Mouse (Mus musculus) embryonic facial prominence, embryonic 14.5 days (tissue): ENCODE measurements around the gene Plcz1. TPM values are rescaled to one million over a fixed set of nuclear protein-coding genes. Genes with fewer than 3 reads are reported as not detected.
A peak's percentile ranks its signal among the peaks of the same experiment; 100 is the strongest.

Experiments used
- ATAC-seq: fragments of 200-750 bp; cut with Nextera tagmentation; 2 replicates; pipeline ENCODE4 v1.8.0; 2017; ENCODE audit warnings: low read depth, moderate number of reproducible peaks, moderate TSS enrichment
- DNase-seq: peaks from one replicate; pipeline ENCODE4 v3.0.0-alpha.2; 2015; ENCODE audit warnings: low spot score
- H3K27ac ChIP-seq: fragments of 300-500 bp; sonication (generic); replicated peaks from 2 replicates; pipeline ENCODE4 v1.5.1; 2014; ENCODE audit warnings: low read depth, mild to moderate bottlenecking, low read length, moderate library complexity
- H3K27me3 ChIP-seq: fragments of 300-500 bp; sonication (generic); replicated peaks from 2 replicates; pipeline ENCODE4 v1.6.1; 2014; ENCODE audit warnings: low read length; ENCODE audit not compliant: control insufficient read depth, insufficient read depth
- H3K36me3 ChIP-seq: fragments of 300-500 bp; sonication (generic); 2 replicates; pipeline ENCODE4 v1.6.1; 2014; ENCODE audit warnings: low read length, mixed read lengths; ENCODE audit not compliant: control insufficient read depth, insufficient read depth
- H3K4me1 ChIP-seq: fragments of 300-500 bp; sonication (generic); 2 replicates; pipeline ENCODE4 v1.6.1; 2014; ENCODE audit warnings: antibody characterized with exemption, low read length; ENCODE audit not compliant: control insufficient read depth, insufficient read depth
- H3K4me2 ChIP-seq: fragments of 300-500 bp; sonication (generic); 2 replicates; pipeline ENCODE4 v1.6.1; 2014; ENCODE audit warnings: low read depth, mild to moderate bottlenecking, low read length, moderate library complexity, mixed read lengths
- H3K4me3 ChIP-seq: fragments of 300-500 bp; sonication (generic); 2 replicates; pipeline ENCODE4 v1.5.1; 2014; ENCODE audit warnings: low read depth, mild to moderate bottlenecking, low read length
- H3K9ac ChIP-seq: fragments of 300-500 bp; sonication (generic); 2 replicates; pipeline ENCODE4 v1.6.1; 2014; ENCODE audit warnings: low read depth, mild to moderate bottlenecking, low read length, moderate library complexity, mixed read lengths
- H3K9me3 ChIP-seq: fragments of 300-500 bp; sonication (generic); 2 replicates; pipeline ENCODE4 v1.6.1; 2016; ENCODE audit warnings: low read length; ENCODE audit not compliant: control insufficient read depth
- WGBS: fragments of 180-500 bp; shearing (Covaris S2); extraction: QIAGEN DNeasy Blood & Tissue Kit; methylation state at CpG from one replicate; pipeline ENCODE4 v1.1.7; 2014; 5-methylcytosine and 5-hydroxymethylcytosine counted together
- polyA plus RNA-seq: library from polyadenylated mRNA; unstranded; fragments of >200 nt; fragmentation: Nextera tagmentation; extraction: Ambion mirVana; gene quantifications from 2 replicates; pipeline ENCODE4 v1.2.1, GENCODE M21; 2014

The Plcz1 gene
- 0.19 TPM in 1 of 2 replicates, not detected in the other for polyA plus RNA-seq

DNA sequence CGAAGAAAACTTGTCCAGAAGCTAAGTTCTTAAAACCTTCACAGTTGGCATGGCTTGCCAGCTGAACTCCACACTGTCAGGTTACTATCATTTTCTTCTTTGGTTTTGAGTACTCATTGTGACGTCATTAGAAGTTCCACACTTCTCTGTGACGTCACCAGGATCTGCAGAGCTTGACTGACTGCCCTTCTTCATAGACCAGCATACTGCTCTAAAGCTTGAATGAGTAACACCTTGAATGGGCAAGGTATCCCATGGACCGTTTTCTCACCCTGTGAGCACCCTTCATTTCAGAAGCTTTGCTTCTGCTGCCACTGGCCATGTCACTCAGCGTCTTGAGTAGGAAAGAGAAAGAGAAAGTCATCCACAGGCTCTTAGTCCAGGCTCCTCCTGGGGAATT is at the start of gene Plcz1:
Gene Plcz1, minus strand, starts transcription at position 101 of the 400 bp plus-strand sequence.
- no peak within 1 kb of the TSS for H3K27ac ChIP-seq
- 89% methylated on average over 5 of the region's 5 CpGs for WGBS
- no peaks in the 10 kb centered on the region for H3K27me3 ChIP-seq
- DNase-seq (no peak), ATAC-seq (no peak)
- H3K4me3 ChIP-seq = no peak within 1 kb of the TSS
- H3K9me3 ChIP-seq = 0 out of 2 replicates have a peak, but pooled peaks cover 3% of the 10 kb centered on the region
- H3K36me3 ChIP-seq = no peaks in the 10 kb centered on the region
- no peak within 1 kb of the TSS for H3K4me2 ChIP-seq
- no peak within 1 kb of the TSS for H3K9ac ChIP-seq
- no peaks in the 10 kb centered on the region for H3K4me1 ChIP-seq

DNA sequence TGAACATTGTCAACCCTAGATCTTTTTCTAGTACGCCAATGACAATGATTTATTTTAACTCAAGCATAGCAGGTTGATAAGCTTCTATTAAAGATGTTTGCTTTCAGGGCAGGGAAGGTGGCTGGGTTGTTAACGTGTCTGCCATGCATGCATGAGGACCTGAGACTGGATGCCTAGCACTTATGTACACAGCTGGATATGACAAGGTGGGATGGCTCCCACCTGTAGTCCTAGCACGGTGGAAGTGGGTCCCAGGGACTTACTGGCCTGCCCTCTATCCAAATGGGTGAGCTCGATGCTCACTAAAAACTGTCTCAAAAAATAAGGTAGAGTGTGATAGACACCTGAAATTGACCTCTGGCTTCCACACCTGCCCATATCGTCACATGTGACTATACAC is 48.6 kb upstream of the Plcz1 start:
- H3K27ac ChIP-seq = no peak overlapping the region
- H3K9me3 ChIP-seq = no peaks in the 10 kb centered on the region
- no peak overlapping the region for H3K9ac ChIP-seq
- H3K27me3 ChIP-seq = no peaks in the 10 kb centered on the region
- DNase-seq (no peak), ATAC-seq (no peak)
- 80% methylated on average over 5 of the region's 5 CpGs for whole genome bisulfite sequencing
- H3K4me1 ChIP-seq = no peaks in the 10 kb centered on the region
- no peak overlapping the region for H3K4me2 ChIP-seq
- H3K36me3 ChIP-seq = no peaks in the 10 kb centered on the region
- no peak overlapping the region for H3K4me3 ChIP-seq

DNA sequence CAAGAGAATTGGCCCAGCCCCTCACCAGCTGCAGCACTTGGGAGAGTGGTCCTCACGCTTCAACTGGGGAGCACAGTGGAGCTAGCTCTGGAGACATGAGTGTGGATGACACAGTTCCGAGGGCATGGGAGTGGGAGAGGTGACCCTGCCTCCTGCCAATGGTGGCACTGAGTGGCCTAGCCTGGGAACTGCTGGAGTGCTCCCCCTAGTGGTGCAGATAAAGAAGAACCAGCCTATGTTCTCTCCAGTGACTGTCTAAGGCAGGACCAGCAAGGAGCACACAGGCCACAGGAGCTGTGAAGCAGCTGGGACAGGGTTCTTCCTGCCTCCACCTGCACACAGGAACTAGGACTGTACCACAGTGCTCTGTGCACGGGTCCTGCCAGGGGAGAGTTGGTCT is 40.5 kb upstream of the Plcz1 start:
- Histone ChIP-seq H3K9me3 (0 out of 2 replicates have a peak, but pooled peaks cover 7% of the 10 kb centered on the region), H3K36me3 (no peaks in the 10 kb centered on the region), H3K9ac (no peak overlapping the region), H3K27ac (no peak overlapping the region), H3K27me3 (no peaks in the 10 kb centered on the region), H3K4me1 (no peaks in the 10 kb centered on the region), H3K4me2 (no peak overlapping the region), H3K4me3 (no peak overlapping the region)
- DNase-seq = no peak
- no peak; the same call in 1 of the 2 replicates for ATAC-seq
- 63% methylated on average over 3 of the region's 3 CpGs for whole genome bisulfite sequencing

DNA sequence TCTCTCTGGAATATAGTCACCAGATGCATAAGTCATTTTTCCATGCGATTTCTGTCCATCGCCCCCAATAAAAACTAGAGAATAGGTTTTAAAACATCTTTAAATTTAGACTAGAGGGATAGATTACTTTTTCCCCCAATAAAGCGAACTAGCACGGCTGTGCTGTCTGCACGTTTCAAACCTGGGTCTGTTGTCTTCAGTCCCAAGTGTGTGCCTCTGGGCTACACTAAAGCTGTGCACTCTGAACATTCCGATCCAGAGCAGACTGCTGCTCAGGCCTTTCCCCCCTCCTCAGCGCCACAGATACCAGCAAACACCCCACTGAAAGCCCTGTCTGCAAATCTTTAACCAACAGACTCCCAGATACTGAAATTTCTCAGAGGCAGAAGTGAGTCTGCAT is 39.7 kb upstream of the Plcz1 start:
- WGBS = 70% methylated on average over 7 of the region's 7 CpGs
- Histone ChIP-seq H3K4me2 (no peak overlapping the region), H3K36me3 (no peaks in the 10 kb centered on the region), H3K9me3 (0 out of 2 replicates have a peak, but pooled peaks cover 7% of the 10 kb centered on the region), H3K4me3 (no peak overlapping the region), H3K27me3 (no peaks in the 10 kb centered on the region), H3K27ac (no peak overlapping the region), H3K4me1 (no peaks in the 10 kb centered on the region), H3K9ac (no peak overlapping the region)
- ATAC-seq (no peak), DNase-seq (no peak)

DNA sequence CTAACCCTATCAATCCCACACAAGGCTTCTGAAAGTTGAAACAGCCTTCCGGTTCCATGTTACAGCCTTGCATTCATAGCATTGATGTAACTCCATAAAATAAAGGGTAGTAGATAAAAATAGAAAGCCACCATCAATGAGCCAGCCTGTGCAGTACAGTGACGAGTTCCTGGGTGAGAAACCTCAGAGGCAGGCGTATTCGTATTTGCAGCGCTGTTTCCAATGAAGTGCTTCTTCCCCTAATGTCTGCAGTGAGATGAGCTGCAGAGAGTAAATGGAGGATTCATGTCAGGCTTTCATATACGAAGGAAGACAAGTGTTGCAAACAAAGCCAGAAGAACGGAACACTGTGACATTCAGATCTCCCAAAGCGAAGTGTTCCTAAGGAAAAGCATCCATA is 27.9 kb upstream of the Plcz1 start:
- WGBS = 88% methylated on average over 8 of the region's 8 CpGs
- Histone ChIP-seq H3K9ac (no peak overlapping the region), H3K27ac (no peak overlapping the region), H3K27me3 (no peaks in the 10 kb centered on the region), H3K4me3 (no peak overlapping the region), H3K4me2 (no peak overlapping the region), H3K4me1 (no peaks in the 10 kb centered on the region), H3K36me3 (no peaks in the 10 kb centered on the region), H3K9me3 (peaks cover 6% of the 10 kb centered on the region; the same call in 1 of the 2 replicates)
- DNase-seq (no peak), ATAC-seq (no peak)

DNA sequence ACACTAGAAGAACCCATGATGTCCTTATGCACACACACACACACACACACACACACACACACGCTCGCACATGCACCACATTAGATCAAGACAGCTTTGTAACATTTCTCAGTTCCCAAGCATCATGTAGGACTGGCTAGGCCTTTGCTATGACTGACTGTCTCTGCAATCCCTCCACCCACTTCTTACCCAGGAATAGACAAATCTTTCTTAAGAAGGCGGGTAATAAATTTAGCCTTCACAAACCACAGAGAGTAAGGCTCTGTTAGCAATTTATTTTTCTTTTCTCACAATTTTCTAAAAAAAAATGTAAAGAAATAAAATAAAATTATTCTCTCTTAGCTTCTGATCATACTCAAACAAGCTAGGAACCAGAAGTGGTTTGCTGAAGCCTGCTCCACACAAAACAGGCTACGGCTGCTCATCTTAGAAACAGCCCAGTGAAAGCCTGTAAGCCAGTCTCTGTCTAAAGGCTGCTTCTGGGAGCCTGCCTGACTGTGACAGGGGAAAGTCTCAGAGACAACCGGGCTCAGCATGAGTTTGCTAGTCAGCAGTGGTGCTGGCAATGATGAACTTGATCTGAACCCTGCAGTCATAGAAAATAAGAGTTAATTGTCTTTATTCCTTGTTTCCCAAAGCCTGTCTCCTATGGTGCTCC is 13.1 kb upstream of the Plcz1 start:
- no peaks in the 10 kb centered on the region for H3K9me3 ChIP-seq
- WGBS = 62% methylated on average over 5 of the region's 5 CpGs
- no peak for DNase-seq
- H3K4me2 ChIP-seq = no peak overlapping the region
- H3K9ac ChIP-seq = no peak overlapping the region
- ATAC-seq = no peak
- H3K36me3 ChIP-seq = no peaks in the 10 kb centered on the region
- H3K4me3 ChIP-seq = no peak overlapping the region
- H3K4me1 ChIP-seq = peaks cover 8% of the 10 kb centered on the region
- H3K27me3 ChIP-seq = no peaks in the 10 kb centered on the region
- H3K27ac ChIP-seq = no peak overlapping the region

DNA sequence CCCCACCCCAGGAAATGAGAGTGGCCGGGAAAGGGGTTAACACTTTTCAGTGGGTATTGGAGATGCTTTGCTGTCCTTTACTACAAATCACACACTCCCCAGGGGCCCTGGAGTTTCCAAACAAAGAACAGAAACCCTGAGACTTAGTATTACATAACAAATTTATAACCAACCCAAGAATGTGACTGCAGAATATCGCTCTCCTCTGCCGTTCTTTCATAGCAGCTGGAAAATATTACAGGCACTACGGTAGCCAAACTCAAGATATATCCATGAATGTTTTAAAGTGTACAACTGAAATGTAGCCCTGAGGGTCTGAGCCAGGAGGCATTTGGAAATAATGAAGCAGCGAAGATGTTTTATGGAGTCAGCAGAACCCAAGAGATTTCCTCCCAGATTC is 10.2 kb upstream of the Plcz1 start:
- H3K4me1 ChIP-seq = peaks cover 8% of the 10 kb centered on the region
- no peaks in the 10 kb centered on the region for H3K36me3 ChIP-seq
- no peak overlapping the region for H3K4me3 ChIP-seq
- no peaks in the 10 kb centered on the region for H3K27me3 ChIP-seq
- H3K4me2 ChIP-seq = no peak overlapping the region
- 28% methylated on average over 5 of the region's 5 CpGs for WGBS
- H3K9me3 ChIP-seq = no peaks in the 10 kb centered on the region
- DNase-seq (peak; percentile 86), ATAC-seq (0 out of 2 replicates have a peak, but pooled peaks have one; percentile 15)
- no peak overlapping the region for H3K9ac ChIP-seq
- peak overlapping the region; percentile 52; the same call in 1 of the 2 replicates for H3K27ac ChIP-seq

DNA sequence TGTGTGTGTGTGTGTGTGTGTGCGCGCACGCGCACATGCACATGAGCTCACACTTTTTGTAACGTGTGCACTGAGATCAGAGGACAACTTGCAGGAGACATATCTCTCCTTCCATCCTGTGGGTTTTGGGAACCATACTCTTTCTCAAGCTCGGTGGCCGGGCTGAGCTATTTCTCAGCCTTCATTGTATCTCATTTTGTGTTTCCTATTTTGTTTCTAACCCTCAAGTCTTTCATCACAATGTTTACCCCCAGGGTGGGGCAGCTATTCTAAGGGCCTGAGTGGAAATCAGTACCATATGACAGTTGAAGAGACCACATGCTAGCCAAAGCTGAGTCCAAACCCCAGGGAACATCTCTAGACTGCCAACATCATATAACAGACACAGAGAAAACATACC is 305 bp downstream of the Plcz1 start, which contains the start of gene Capza3:
Gene Capza3, plus strand, starts transcription at position 301 of the 400 bp plus-strand sequence.
- 0 out of 2 replicates have a peak, but pooled peaks cover 3% of the 10 kb centered on the region for H3K9me3 ChIP-seq
- DNase-seq (peak; percentile 25), ATAC-seq (no peak)
- no peak within 1 kb of the TSS for H3K27ac ChIP-seq
- H3K4me2 ChIP-seq = no peak within 1 kb of the TSS
- 80% methylated on average over 7 of the region's 7 CpGs for WGBS
- H3K4me1 ChIP-seq = no peaks in the 10 kb centered on the region
- H3K36me3 ChIP-seq = no peaks in the 10 kb centered on the region
- H3K9ac ChIP-seq = no peak within 1 kb of the TSS
- H3K27me3 ChIP-seq = no peaks in the 10 kb centered on the region
- H3K4me3 ChIP-seq = no peak within 1 kb of the TSS

DNA sequence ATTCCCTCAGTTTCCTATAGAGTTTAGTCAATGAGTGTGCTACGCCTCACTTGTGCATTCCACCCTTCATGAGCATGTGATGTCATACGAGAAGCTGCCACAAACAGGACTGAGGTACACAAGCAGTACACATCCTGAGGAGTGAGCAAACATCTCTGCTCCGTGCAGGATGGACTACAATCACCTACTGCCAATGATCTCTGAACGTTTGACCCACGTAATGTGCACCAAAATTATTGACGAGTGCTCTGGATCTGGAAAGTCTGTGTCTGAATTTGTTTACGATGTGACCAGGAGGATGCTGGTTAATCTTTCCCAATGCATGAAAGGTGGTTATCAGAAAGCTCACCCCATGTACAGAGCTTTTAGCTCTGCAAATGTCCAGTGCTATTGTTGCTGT is 16.9 kb downstream of the Plcz1 start:
- no peak overlapping the region for H3K27ac ChIP-seq
- WGBS = 82% methylated on average over 7 of the region's 7 CpGs
- no peaks in the 10 kb centered on the region for H3K4me1 ChIP-seq
- H3K9me3 ChIP-seq = no peaks in the 10 kb centered on the region
- no peak overlapping the region for H3K9ac ChIP-seq
- ATAC-seq (no peak), DNase-seq (no peak)
- H3K27me3 ChIP-seq = no peaks in the 10 kb centered on the region
- H3K36me3 ChIP-seq = no peaks in the 10 kb centered on the region
- no peak overlapping the region for H3K4me3 ChIP-seq
- H3K4me2 ChIP-seq = no peak overlapping the region
